Mouse (Mus musculus) naive thymus-derived CD4-positive, alpha-beta T cell, adult 2 months (primary cell): ENCODE data around the gene Mpp5.

ENCODE experiments used
- DNase-seq: peaks from one replicate; pipeline ENCODE4 v3.0.0-alpha.2; 2011; ENCODE audit warnings: low read depth

Gene Mpp5

GRCm38 (mm10) chr12:78842429-78842828, 93.7 kb downstream of the Mpp5 start:
- DNase-seq: no peak

- no peak for DNase-seq
Measured at GRCm38 (mm10) chr12:78848246-78848645, 99.5 kb downstream of the Mpp5 start.

GRCm38 (mm10) chr12:78860921-78861495, 112.3 kb downstream of the Mpp5 start:
- no peak for DNase-seq

- peak; percentile 98 for DNase-seq
Measured at GRCm38 (mm10) chr12:78861496-78862253, 113.0 kb downstream of the Mpp5 start, which contains the start of the genes Atp6v1d and Eif2s1. Atp6v1d (minus strand) TSS chr12:78861638. Eif2s1 (plus strand) TSS chr12:78861819.

GRCm38 (mm10) chr12:78862254-78862730, 113.6 kb downstream of the Mpp5 start:
- no peak for DNase-seq

GRCm38 (mm10) chr12:78865434-78865833, 116.7 kb downstream of the Mpp5 start:
- DNase-seq: peak; percentile 38

GRCm38 (mm10) chr12:78868115-78868514, 119.4 kb downstream of the Mpp5 start:
- no peak for DNase-seq

GRCm38 (mm10) chr12:78874581-78874980, 125.9 kb downstream of the Mpp5 start:
- no peak for DNase-seq

- no peak for DNase-seq
Measured at GRCm38 (mm10) chr12:78890062-78890461, 141.4 kb downstream of the Mpp5 start.
